Mouse (Mus musculus) forebrain, embryonic 10.5 days (tissue): ENCODE results near the gene Cxcl15. TPM values are rescaled to one million over a fixed set of nuclear protein-coding genes. Genes with fewer than 3 reads are reported as not detected.
A peak's percentile ranks its signal among the peaks of the same experiment; 100 is the strongest.

Experiments
- DNase-seq: peaks from one replicate; pipeline ENCODE4 v3.0.0-alpha.2; 2017; ENCODE audit warnings: low spot score; ENCODE audit errors: extremely low spot score
- H3K27ac ChIP-seq: fragments of 300-500 bp; sonication (generic); 2 replicates; pipeline ENCODE4 v1.5.1; 2016; ENCODE audit warnings: mild to moderate bottlenecking
- H3K27me3 ChIP-seq: fragments of 300-500 bp; sonication (generic); 2 replicates; pipeline ENCODE4 v1.6.1; 2016; ENCODE audit warnings: mild to moderate bottlenecking; ENCODE audit not compliant: poor library complexity, severe bottlenecking
- H3K36me3 ChIP-seq: fragments of 300-500 bp; sonication (generic); replicated peaks from 2 replicates; pipeline ENCODE4 v1.6.1; 2016; ENCODE audit warnings: mild to moderate bottlenecking, moderate library complexity
- H3K4me1 ChIP-seq: fragments of 300-500 bp; sonication (generic); 2 replicates; pipeline ENCODE4 v1.6.1; 2016
- H3K4me3 ChIP-seq: fragments of 300-500 bp; sonication (generic); 2 replicates; pipeline ENCODE4 v1.5.1; 2016; ENCODE audit warnings: mild to moderate bottlenecking, moderate library complexity
- H3K9me3 ChIP-seq: fragments of 300-500 bp; sonication (generic); 2 replicates; pipeline ENCODE4 v1.6.1; 2016; ENCODE audit warnings: mild to moderate bottlenecking, moderate library complexity
- WGBS: fragments of 180-500 bp; shearing (Covaris S2); methylation state at CpG from one replicate; pipeline ENCODE4 v1.1.7; 2016; 5-methylcytosine and 5-hydroxymethylcytosine counted together
- polyA plus RNA-seq: library from polyadenylated mRNA; unstranded; fragments of >200 nt; fragmentation: Nextera tagmentation; extraction: Ambion mirVana; gene quantifications from 2 replicates; pipeline ENCODE4 v1.2.1, GENCODE M21; 2016

Gene Cxcl15
- not detected in 2 replicates for polyA plus RNA-seq

- 82% methylated on average over 5 of the region's 5 CpGs for WGBS
- H3K9me3 ChIP-seq: no peaks in the 10 kb centered on the region
Measured at GRCm38 (mm10) chr5:90794195-90794625, at the start of gene Cxcl15. Gene Cxcl15 (plus strand): TSS chr5:90794534.

GRCm38 (mm10) chr5:90753934-90754333 is 40.4 kb upstream of the Cxcl15 start:
- DNase-seq: no peak
- 97% methylated on average over 1 of the region's 1 CpGs for WGBS
- H3K27ac ChIP-seq: no peak overlapping the region
- no peak overlapping the region for H3K4me3 ChIP-seq
- no peaks in the 10 kb centered on the region for H3K36me3 ChIP-seq
- peaks cover 41% of the 10 kb centered on the region for H3K4me1 ChIP-seq
- H3K27me3 ChIP-seq: peaks cover 30% of the 10 kb centered on the region
- H3K9me3 ChIP-seq: no peaks in the 10 kb centered on the region

More at GRCm38 (mm10) chr5:90794195-90794625, at the start of gene Cxcl15:
- no peak within 1 kb of the TSS for H3K27ac ChIP-seq
- H3K4me3 ChIP-seq: no peak within 1 kb of the TSS
- H3K36me3 ChIP-seq: no peaks in the 10 kb centered on the region
- no peaks in the 10 kb centered on the region for H3K27me3 ChIP-seq
- H3K4me1 ChIP-seq: no peaks in the 10 kb centered on the region
- no peak for DNase-seq

GRCm38 (mm10) chr5:90758020-90758605 is 36.2 kb upstream of the Cxcl15 start:
- peaks cover 50% of the 10 kb centered on the region for H3K4me1 ChIP-seq
- no peak overlapping the region for H3K4me3 ChIP-seq
- H3K27ac ChIP-seq: no peak overlapping the region
- no peaks in the 10 kb centered on the region for H3K9me3 ChIP-seq
- DNase-seq: no peak
- H3K27me3 ChIP-seq: peaks cover 59% of the 10 kb centered on the region
- WGBS: 35% methylated on average over 5 of the region's 5 CpGs
- H3K36me3 ChIP-seq: no peaks in the 10 kb centered on the region

GRCm38 (mm10) chr5:90759077-90760065 is 35.0 kb upstream of the Cxcl15 start, which contains the start of gene Cxcl5:
Gene Cxcl5 (plus strand): TSS chr5:90759360.
- peak within 1 kb of the TSS; percentile 55 for H3K4me3 ChIP-seq
- H3K27me3 ChIP-seq: peaks cover 53% of the 10 kb centered on the region
- no peaks in the 10 kb centered on the region for H3K36me3 ChIP-seq
- WGBS: 4% methylated on average over 32 of the region's 32 CpGs
- H3K4me1 ChIP-seq: peaks cover 50% of the 10 kb centered on the region
- peak; percentile 33 for DNase-seq
- H3K27ac ChIP-seq: peak within 1 kb of the TSS; percentile 58; the same call in 1 of the 2 replicates
- no peaks in the 10 kb centered on the region for H3K9me3 ChIP-seq

GRCm38 (mm10) chr5:90760303-90760702 is 34.0 kb upstream of the Cxcl15 start:
- Histone ChIP-seq H3K9me3 (no peaks in the 10 kb centered on the region), H3K27ac (no peak overlapping the region), H3K27me3 (peaks cover 50% of the 10 kb centered on the region), H3K4me1 (peaks cover 46% of the 10 kb centered on the region), H3K4me3 (no peak overlapping the region), H3K36me3 (no peaks in the 10 kb centered on the region)
- no peak for DNase-seq
- WGBS: 66% methylated on average over 4 of the region's 4 CpGs

- Histone ChIP-seq H3K4me1 (peaks cover 40% of the 10 kb centered on the region), H3K36me3 (no peaks in the 10 kb centered on the region), H3K27ac (no peak overlapping the region), H3K4me3 (no peak overlapping the region), H3K27me3 (peaks cover 50% of the 10 kb centered on the region), H3K9me3 (no peaks in the 10 kb centered on the region)
- 94% methylated on average over 2 of the region's 2 CpGs for WGBS
- no peak for DNase-seq
Measured at GRCm38 (mm10) chr5:90760844-90761243, 33.5 kb upstream of the Cxcl15 start.

GRCm38 (mm10) chr5:90761834-90762233 is 32.5 kb upstream of the Cxcl15 start:
- Histone ChIP-seq H3K36me3 (no peaks in the 10 kb centered on the region), H3K9me3 (no peaks in the 10 kb centered on the region), H3K4me3 (no peak overlapping the region), H3K27ac (no peak overlapping the region), H3K4me1 (peaks cover 30% of the 10 kb centered on the region), H3K27me3 (peaks cover 49% of the 10 kb centered on the region)
- no peak for DNase-seq
- 93% methylated on average over 3 of the region's 3 CpGs for WGBS

GRCm38 (mm10) chr5:90763912-90764665 is 30.2 kb upstream of the Cxcl15 start:
- no peak overlapping the region for H3K27ac ChIP-seq
- peaks cover 27% of the 10 kb centered on the region for H3K27me3 ChIP-seq
- no peak for DNase-seq
- H3K36me3 ChIP-seq: no peaks in the 10 kb centered on the region
- H3K4me3 ChIP-seq: no peak overlapping the region
- peaks cover 8% of the 10 kb centered on the region for H3K4me1 ChIP-seq
- WGBS: 83% methylated on average over 12 of the region's 12 CpGs
- H3K9me3 ChIP-seq: no peaks in the 10 kb centered on the region

GRCm38 (mm10) chr5:90765821-90766606 is 28.3 kb upstream of the Cxcl15 start:
- Histone ChIP-seq H3K9me3 (no peaks in the 10 kb centered on the region), H3K36me3 (no peaks in the 10 kb centered on the region), H3K4me1 (no peaks in the 10 kb centered on the region), H3K27ac (no peak overlapping the region), H3K4me3 (no peak overlapping the region), H3K27me3 (peaks cover 12% of the 10 kb centered on the region)
- WGBS: 77% methylated on average over 8 of the region's 8 CpGs
- DNase-seq: no peak

GRCm38 (mm10) chr5:90768218-90768617 is 26.1 kb upstream of the Cxcl15 start, which contains the start of gene Ppbp:
Gene Ppbp (plus strand): TSS chr5:90768518.
- no peaks in the 10 kb centered on the region for H3K9me3 ChIP-seq
- no peaks in the 10 kb centered on the region for H3K4me1 ChIP-seq
- no peak for DNase-seq
- H3K4me3 ChIP-seq: no peak within 1 kb of the TSS
- no peaks in the 10 kb centered on the region for H3K27me3 ChIP-seq
- no peaks in the 10 kb centered on the region for H3K36me3 ChIP-seq
- H3K27ac ChIP-seq: no peak within 1 kb of the TSS
- 75% methylated on average over 3 of the region's 3 CpGs for WGBS

GRCm38 (mm10) chr5:90771369-90771768 is 23.0 kb upstream of the Cxcl15 start:
- Histone ChIP-seq H3K27me3 (no peaks in the 10 kb centered on the region), H3K4me1 (no peaks in the 10 kb centered on the region), H3K27ac (no peak overlapping the region), H3K36me3 (no peaks in the 10 kb centered on the region), H3K4me3 (no peak overlapping the region), H3K9me3 (no peaks in the 10 kb centered on the region)
- no peak for DNase-seq
- 72% methylated on average over 3 of the region's 3 CpGs for WGBS
